Mouse (Mus musculus) megakaryocyte, embryonic 14.5 days (primary cell): Measurements from ENCODE around the gene Gm8113.
"Not testable (repeated sequence)": the region's sequence is repeated elsewhere in the genome, so short reads cannot be mapped to it uniquely, and the experiment has no call there.

Experiments used
- FLI1 ChIP-seq: IDR thresholded peaks from 2 replicates; pipeline ENCODE4 v1.6.1; 2012; ENCODE audit warnings: low read length, inconsistent platforms, mixed read lengths
- GATA1 ChIP-seq: IDR thresholded peaks from 3 replicates; pipeline ENCODE4 v1.6.1; 2012; ENCODE audit warnings: mixed read lengths, low read length, inconsistent platforms, borderline replicate concordance

DNA sequence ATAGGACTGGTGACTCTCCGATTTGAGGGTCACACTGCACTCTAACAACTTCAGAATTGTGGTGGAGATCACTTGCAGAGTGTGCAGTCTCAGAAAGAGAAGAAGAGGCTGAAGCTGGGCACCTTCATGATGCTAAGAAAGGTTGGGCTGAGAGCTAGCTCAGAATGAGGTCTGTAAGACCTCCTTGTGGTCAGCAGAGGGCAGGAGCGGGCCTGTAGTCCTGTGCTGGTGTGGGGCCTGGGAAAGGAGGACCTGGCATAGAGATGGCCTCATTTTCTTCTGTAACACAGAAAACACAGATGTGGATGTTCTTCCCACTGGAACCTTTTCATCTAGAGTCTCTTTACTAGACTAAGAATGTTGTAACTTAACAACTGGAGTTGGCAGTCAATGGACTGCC is 47.4 kb upstream of the Gm8113 start:
- not testable (repeated sequence) for TF ChIP-seq FLI1, GATA1
